Mouse (Mus musculus) brown adipose tissue, adult 24 weeks (tissue): Measurements from ENCODE around the gene 4930519P11Rik. TPM values are rescaled to one million over a fixed set of nuclear protein-coding genes. Genes with fewer than 3 reads are reported as not detected.

Experiments
- H3K27ac ChIP-seq: fragments of 200-500 bp; replicated peaks from 2 replicates; pipeline ENCODE4 v1.5.1; 2012; ENCODE audit warnings: low read depth, mild to moderate bottlenecking, low read length
- H3K4me1 ChIP-seq: fragments of 200-500 bp; 2 replicates; pipeline ENCODE4 v1.6.1; 2012; ENCODE audit warnings: low read length, mixed read lengths; ENCODE audit not compliant: control insufficient read depth, insufficient read depth, insufficient read length
- H3K4me3 ChIP-seq: fragments of 200-500 bp; 2 replicates; pipeline ENCODE4 v1.5.1; 2012; ENCODE audit warnings: low read depth, mild to moderate bottlenecking, low read length, moderate library complexity; ENCODE audit not compliant: insufficient read depth
- polyA plus RNA-seq: library from polyadenylated mRNA; stranded (reverse); fragments of >200 nt; gene quantifications from 2 replicates; pipeline ENCODE4 v1.2.4, GENCODE M21; 2012; ENCODE audit not compliant: missing spikeins, insufficient read depth, insufficient read length

4930519P11Rik gene
- polyA plus RNA-seq, 1 experiment, result not detected

DNA sequence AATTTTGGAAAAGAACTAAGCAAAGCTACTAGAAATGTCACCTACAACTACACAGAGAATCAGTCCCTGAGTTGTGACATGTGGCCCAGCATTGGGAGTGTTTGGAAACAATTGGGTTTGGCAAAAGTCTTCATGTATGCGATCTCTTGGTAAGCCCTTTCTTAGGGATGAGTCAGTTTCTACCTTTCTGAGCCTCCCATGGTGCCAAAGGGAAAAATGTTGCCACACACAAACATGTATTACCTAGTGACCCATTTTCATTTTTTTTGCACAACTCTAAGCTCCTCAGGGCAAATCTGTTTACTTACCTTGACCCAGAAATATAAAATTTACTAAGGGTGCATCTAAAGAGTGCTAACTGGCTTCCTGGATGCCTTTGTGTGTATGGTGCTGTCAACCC lies 6.3 kb downstream of the 4930519P11Rik start:
- no peak overlapping the region for H3K4me3 ChIP-seq

GRCm38 (mm10) chr2:154604156-154604555 lies 9.1 kb downstream of the 4930519P11Rik start:
- Histone ChIP-seq H3K4me1 (peaks cover 7% of the 10 kb centered on the region), H3K27ac (peak overlapping the region; percentile 37), H3K4me3 (peak overlapping the region; percentile 53)

More for the DNA sequence above, 6.3 kb downstream of the 4930519P11Rik start:
- peaks cover 7% of the 10 kb centered on the region for H3K4me1 ChIP-seq
- no peak overlapping the region for H3K27ac ChIP-seq

DNA sequence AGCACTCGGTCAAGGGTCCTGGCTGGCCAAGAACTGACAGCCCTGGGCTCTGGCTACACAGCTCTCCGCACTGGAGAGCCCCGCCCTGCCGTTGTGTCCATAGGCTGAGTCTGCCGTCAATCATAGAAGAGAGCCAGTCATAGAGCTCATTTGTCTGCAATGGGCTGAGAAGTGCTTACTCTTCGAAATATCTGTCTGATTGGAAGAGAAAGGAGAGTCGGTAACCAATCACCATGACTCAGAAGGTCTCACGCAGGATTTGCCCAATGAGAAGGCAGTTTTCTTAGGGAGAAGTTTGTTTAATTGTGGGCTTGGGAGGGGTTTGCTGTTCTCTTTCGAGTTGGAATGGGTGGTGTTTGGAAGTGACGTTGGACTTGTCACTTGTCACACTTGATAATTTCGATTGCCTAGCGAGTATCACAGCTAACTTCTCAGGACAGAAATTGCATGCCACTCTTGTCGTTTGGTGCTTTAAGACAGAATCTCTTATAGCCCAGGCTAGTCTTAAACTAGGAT lies 9.5 kb downstream of the 4930519P11Rik start, which contains the start of gene Pxmp4:
TSS of gene Pxmp4 (minus strand) at position 71 of the 516 bp plus-strand sequence.
- peaks cover 7% of the 10 kb centered on the region for H3K4me1 ChIP-seq
- H3K4me3 ChIP-seq, result peak within 1 kb of the TSS; percentile 81
- peak within 1 kb of the TSS; percentile 70 for H3K27ac ChIP-seq

DNA sequence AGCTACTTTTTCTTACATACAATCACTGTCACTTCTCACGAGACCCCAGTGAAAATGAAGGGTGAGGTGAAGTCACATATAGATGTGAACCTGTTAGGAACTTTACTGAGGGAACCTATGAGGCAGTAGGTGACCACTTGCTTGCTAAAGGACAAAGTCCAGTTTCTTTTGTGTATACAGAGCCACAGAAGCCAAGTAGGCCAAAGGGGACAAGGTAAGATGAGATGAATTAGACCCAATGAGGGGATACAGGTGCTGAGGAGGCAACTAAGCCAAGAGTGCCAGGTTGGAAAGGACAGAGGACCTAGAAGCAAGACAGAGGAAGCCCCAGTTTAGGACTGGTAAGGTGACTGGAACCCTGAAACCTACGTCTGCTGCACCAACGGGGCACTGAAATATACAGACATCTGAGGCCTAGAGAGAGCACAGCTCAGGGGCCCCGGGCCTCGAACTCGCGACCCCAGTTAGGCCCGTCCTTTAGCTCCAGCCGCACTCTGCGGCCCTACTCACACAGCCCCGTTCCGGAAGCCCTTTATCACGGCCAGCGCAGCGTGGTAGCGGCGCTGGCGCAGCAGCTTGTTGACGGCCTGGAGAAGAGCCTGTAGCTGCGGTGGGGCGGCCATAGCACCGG lies 10.1 kb downstream of the 4930519P11Rik start:
- peak overlapping the region; percentile 70 for H3K27ac ChIP-seq

GRCm38 (mm10) chr2:154601324-154601723 lies 11.9 kb downstream of the 4930519P11Rik start:
- H3K4me3 ChIP-seq, result no peak overlapping the region
- peaks cover 5% of the 10 kb centered on the region for H3K4me1 ChIP-seq
- H3K27ac ChIP-seq, result no peak overlapping the region

More for the DNA sequence above, 10.1 kb downstream of the 4930519P11Rik start:
- Histone ChIP-seq H3K4me1 (peaks cover 5% of the 10 kb centered on the region), H3K4me3 (peak overlapping the region; percentile 81)

- Histone ChIP-seq H3K27ac (no peak overlapping the region), H3K4me1 (peaks cover 8% of the 10 kb centered on the region), H3K4me3 (no peak overlapping the region)
Observed at GRCm38 (mm10) chr2:154600586-154600985, 12.7 kb downstream of the 4930519P11Rik start.

DNA sequence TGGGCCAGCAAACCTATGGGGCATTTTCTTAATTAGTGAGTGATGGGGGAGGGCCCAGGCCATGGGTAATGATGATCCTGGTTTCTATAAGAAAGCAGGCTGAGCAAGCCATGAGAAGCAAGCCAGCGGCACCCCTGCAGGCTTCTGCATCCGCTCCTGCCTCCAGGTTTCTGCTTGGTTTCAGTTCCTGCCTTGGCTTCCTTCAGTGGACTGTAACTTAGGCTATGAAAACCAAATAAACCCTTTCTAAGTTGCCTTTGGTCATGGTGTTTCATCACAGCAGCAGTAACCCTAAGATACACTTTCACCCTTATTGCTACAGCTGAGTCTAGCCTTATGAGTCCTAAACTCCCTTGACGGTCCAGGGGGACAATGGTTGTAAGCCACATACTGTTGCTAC lies 15.8 kb downstream of the 4930519P11Rik start:
- H3K4me3 ChIP-seq, result no peak overlapping the region

GRCm38 (mm10) chr2:154595775-154596174 lies 17.5 kb downstream of the 4930519P11Rik start:
- peaks cover 3% of the 10 kb centered on the region for H3K4me1 ChIP-seq

More for the DNA sequence above, 15.8 kb downstream of the 4930519P11Rik start:
- Histone ChIP-seq H3K27ac (no peak overlapping the region), H3K4me1 (peaks cover 5% of the 10 kb centered on the region)

GRCm38 (mm10) chr2:154593025-154593424 lies 20.2 kb downstream of the 4930519P11Rik start:
- Histone ChIP-seq H3K4me3 (no peak overlapping the region), H3K4me1 (peaks cover 3% of the 10 kb centered on the region), H3K27ac (no peak overlapping the region)

More at GRCm38 (mm10) chr2:154595775-154596174, 17.5 kb downstream of the 4930519P11Rik start:
- H3K27ac ChIP-seq, result no peak overlapping the region
- H3K4me3 ChIP-seq, result no peak overlapping the region

- Histone ChIP-seq H3K27ac (no peak overlapping the region), H3K4me1 (peaks cover 3% of the 10 kb centered on the region; the same call in 1 of the 2 replicates), H3K4me3 (no peak overlapping the region)
Observed at GRCm38 (mm10) chr2:154591239-154591638, 22.0 kb downstream of the 4930519P11Rik start.

DNA sequence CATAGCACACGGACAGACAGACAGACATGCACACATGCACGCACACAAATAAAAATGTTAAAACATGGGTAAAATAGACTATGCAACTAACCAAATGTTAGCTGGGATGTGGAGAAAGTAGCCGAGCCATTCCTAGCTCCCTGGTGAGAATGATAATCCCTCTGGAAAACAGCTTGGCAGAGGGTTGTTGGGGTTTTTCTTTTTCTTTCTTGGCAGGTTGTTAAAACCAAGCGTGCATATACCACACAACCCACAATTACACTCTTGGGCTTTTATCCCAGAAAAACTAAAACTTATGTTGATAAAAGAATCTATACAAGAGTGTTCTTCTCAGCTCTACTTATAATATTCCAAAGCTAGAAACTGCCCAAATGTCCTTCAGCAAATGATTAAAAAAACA lies 24.2 kb downstream of the 4930519P11Rik start:
- Histone ChIP-seq H3K4me1 (no peaks in the 10 kb centered on the region), H3K27ac (no peak overlapping the region), H3K4me3 (no peak overlapping the region)

DNA sequence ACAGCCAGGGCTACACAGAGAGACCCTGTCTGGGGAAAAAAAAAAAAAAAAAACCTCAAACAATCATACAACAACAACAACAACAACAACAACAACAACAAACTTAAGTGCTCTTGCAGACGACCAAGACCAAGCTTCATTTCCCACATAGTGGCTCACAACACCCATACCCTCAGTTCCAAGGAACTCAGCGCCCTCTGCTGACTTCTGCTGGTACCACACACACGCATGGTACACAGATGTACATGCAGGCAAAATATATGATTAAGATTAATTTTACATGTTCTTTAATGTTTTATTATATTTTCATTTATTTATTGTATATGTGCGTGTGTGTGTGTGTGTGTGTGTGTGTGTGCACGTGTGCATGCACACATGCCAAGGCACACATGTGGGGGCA lies 26.8 kb downstream of the 4930519P11Rik start:
- Histone ChIP-seq H3K4me1 (no peaks in the 10 kb centered on the region), H3K4me3 (no peak overlapping the region), H3K27ac (no peak overlapping the region)

DNA sequence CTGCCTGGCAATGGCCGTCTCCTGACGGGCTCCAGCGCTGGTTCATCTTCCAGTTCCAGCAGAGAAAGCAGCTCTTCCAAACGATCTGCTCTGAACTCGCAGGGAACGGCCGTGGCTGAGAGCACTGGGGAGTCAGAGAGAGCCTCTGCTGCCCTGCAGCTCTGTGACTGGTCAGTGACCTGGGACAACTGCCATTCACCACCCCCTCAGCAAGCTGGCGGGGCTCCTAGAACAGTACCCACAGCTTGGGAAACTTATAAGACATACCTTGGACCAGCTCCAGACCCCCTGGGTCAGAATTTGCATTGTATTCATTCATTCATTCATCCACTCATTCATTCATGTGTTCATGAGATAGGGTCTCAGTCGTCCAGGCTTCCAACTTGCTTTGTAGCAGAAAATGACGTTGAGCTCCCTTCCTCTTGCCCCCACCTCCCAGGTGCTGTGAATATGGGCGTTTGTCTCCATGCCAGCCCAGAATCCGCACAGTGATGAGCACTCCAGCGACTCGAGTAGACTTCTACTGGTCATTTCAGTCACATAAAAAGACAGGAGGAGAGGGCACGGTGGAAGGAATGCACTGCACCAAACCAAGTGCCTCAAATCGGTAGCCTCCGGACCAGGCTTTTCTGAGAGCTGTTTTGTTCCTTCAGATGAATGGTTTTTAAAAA lies 28.2 kb downstream of the 4930519P11Rik start:
- Histone ChIP-seq H3K4me3 (no peak overlapping the region), H3K27ac (no peak overlapping the region), H3K4me1 (0 out of 2 replicates have a peak, but pooled peaks cover 2% of the 10 kb centered on the region)

DNA sequence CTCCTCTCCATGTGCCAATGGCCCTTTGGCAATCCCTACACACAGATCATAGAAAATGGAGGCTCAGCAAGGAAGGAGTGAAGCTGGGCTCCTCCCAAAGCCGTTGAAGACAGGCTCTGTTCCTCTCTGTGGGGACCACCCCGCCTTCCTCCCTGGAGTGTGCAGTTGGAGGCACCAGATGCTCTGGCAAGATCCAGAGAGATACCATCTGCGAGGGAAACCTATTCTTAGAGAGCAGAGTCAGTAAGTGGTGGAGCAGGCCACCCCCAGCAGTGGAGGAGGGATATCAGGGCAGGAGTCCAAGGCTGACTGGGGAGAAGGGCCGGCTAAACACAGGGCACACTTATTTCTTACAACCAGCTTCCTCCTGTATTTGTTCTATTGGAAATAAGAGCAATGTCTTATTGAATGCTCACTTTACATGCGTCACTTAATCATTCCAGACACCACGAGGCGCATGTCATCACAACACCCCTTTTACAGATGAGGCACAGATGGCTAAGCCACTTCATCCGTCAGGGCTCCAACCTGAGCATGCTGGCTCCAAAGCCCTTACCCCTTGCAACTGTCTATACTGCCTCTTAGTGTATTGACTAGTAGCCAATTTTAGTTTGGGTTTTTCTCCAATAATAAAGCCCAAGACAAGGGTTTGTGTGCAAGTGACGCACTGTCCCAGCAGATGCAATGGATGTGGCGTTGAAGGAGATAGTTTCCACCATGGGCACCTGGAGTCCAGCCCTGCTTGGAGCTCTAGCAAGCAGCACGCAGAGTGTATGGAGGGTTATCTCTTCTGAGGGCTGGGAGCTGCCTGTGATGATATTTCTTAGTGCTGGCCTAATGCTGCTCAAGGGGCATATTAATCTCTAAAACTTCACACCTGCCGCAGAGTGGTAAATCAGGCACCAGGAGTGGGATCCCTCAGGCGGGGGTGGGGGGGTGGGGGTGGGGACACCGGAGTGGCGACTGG lies 29.0 kb downstream of the 4930519P11Rik start:
- H3K27ac ChIP-seq, result no peak overlapping the region
- H3K4me1 ChIP-seq, result 0 out of 2 replicates have a peak, but pooled peaks cover 3% of the 10 kb centered on the region
- no peak overlapping the region for H3K4me3 ChIP-seq
